Mouse (Mus musculus): Measurements from ENCODE around the gene Ptprn2. TPM values are rescaled to one million over a fixed set of nuclear protein-coding genes. Genes with fewer than 3 reads are reported as not detected.

The Ptprn2 gene
- polyA plus RNA-seq, 1 experiment: 1.2 TPM

GRCm38 (mm10) chr12:116901773-116902172, 416.3 kb downstream of the Ptprn2 start:
- no peaks in the 10 kb centered on the region for H3K36me3 ChIP-seq (ENCODE audit: control insufficient read depth, insufficient read depth, low read length)
- no peak overlapping the region for H3K4me3 ChIP-seq (ENCODE audit: control insufficient read depth, insufficient read depth, low read length)
- WGBS: 92% methylated on average over 3 of the region's 3 CpGs
- no peak for TF ChIP-seq CTCF (IDR thresholded peaks at IDR 0.05; ENCODE audit: borderline replicate concordance, control insufficient read depth, extremely low read depth, insufficient read depth, low read length, poor library complexity)
- no peak for TF ChIP-seq POLR2A (IDR thresholded peaks at IDR 0.05; ENCODE audit: control insufficient read depth, extremely low read depth, insufficient read depth, low read length, poor library complexity)
- H3K4me1 ChIP-seq (replicated peaks; ENCODE audit: control insufficient read depth, insufficient read depth, low read length): no peaks in the 10 kb centered on the region
- H3K27ac ChIP-seq (ENCODE audit: control insufficient read depth, insufficient read depth, low read length): no peak overlapping the region
- H3K27me3 ChIP-seq (ENCODE audit: control insufficient read depth, insufficient read depth, low read length): no peaks in the 10 kb centered on the region
- DNase-seq: no peak

- Histone ChIP-seq H3K4me1 (replicated peaks; ENCODE audit: control insufficient read depth, insufficient read depth, low read length) (no peaks in the 10 kb centered on the region), H3K27me3 (ENCODE audit: control insufficient read depth, insufficient read depth, low read length) (no peaks in the 10 kb centered on the region), H3K27ac (ENCODE audit: control insufficient read depth, insufficient read depth, low read length) (no peak overlapping the region), H3K4me3 (ENCODE audit: control insufficient read depth, insufficient read depth, low read length) (no peak overlapping the region), H3K36me3 (ENCODE audit: control insufficient read depth, insufficient read depth, low read length) (no peaks in the 10 kb centered on the region)
- WGBS: 72% methylated on average over 1 of the region's 1 CpGs
- no peak for TF ChIP-seq POLR2A (IDR thresholded peaks at IDR 0.05; ENCODE audit: control insufficient read depth, extremely low read depth, insufficient read depth, low read length, poor library complexity)
- TF ChIP-seq CTCF (IDR thresholded peaks at IDR 0.05; ENCODE audit: borderline replicate concordance, control insufficient read depth, extremely low read depth, insufficient read depth, low read length, poor library complexity): no peak
- no peak for DNase-seq
These were observed 421.9 kb downstream of the Ptprn2 start for GRCm38 (mm10) chr12:116907424-116907823.

GRCm38 (mm10) chr12:116908668-116909067, 423.1 kb downstream of the Ptprn2 start:
- TF ChIP-seq CTCF (IDR thresholded peaks at IDR 0.05; ENCODE audit: borderline replicate concordance, control insufficient read depth, extremely low read depth, insufficient read depth, low read length, poor library complexity): no peak
- TF ChIP-seq POLR2A (IDR thresholded peaks at IDR 0.05; ENCODE audit: control insufficient read depth, extremely low read depth, insufficient read depth, low read length, poor library complexity): no peak
- Histone ChIP-seq H3K4me1 (replicated peaks; ENCODE audit: control insufficient read depth, insufficient read depth, low read length) (no peaks in the 10 kb centered on the region), H3K27ac (ENCODE audit: control insufficient read depth, insufficient read depth, low read length) (no peak overlapping the region), H3K4me3 (ENCODE audit: control insufficient read depth, insufficient read depth, low read length) (no peak overlapping the region), H3K36me3 (ENCODE audit: control insufficient read depth, insufficient read depth, low read length) (no peaks in the 10 kb centered on the region), H3K27me3 (ENCODE audit: control insufficient read depth, insufficient read depth, low read length) (no peaks in the 10 kb centered on the region)
- no peak for DNase-seq
- 68% methylated on average over 2 of the region's 2 CpGs for WGBS

GRCm38 (mm10) chr12:116916776-116917175, 431.3 kb downstream of the Ptprn2 start:
- no peak for DNase-seq
- no peaks in the 10 kb centered on the region for H3K4me1 ChIP-seq (replicated peaks; ENCODE audit: control insufficient read depth, insufficient read depth, low read length)
- 79% methylated on average over 5 of the region's 5 CpGs for WGBS
- H3K27ac ChIP-seq (ENCODE audit: control insufficient read depth, insufficient read depth, low read length): no peak overlapping the region
- H3K4me3 ChIP-seq (ENCODE audit: control insufficient read depth, insufficient read depth, low read length): no peak overlapping the region
- H3K36me3 ChIP-seq (ENCODE audit: control insufficient read depth, insufficient read depth, low read length): no peaks in the 10 kb centered on the region
- no peaks in the 10 kb centered on the region for H3K27me3 ChIP-seq (ENCODE audit: control insufficient read depth, insufficient read depth, low read length)
- TF ChIP-seq POLR2A (IDR thresholded peaks at IDR 0.05; ENCODE audit: control insufficient read depth, extremely low read depth, insufficient read depth, low read length, poor library complexity): no peak
- TF ChIP-seq CTCF (IDR thresholded peaks at IDR 0.05; ENCODE audit: borderline replicate concordance, control insufficient read depth, extremely low read depth, insufficient read depth, low read length, poor library complexity): no peak

- H3K4me3 ChIP-seq (ENCODE audit: control insufficient read depth, insufficient read depth, low read length): no peak overlapping the region
- no peaks in the 10 kb centered on the region for H3K4me1 ChIP-seq (replicated peaks; ENCODE audit: control insufficient read depth, insufficient read depth, low read length)
- no peak for DNase-seq
- no peaks in the 10 kb centered on the region for H3K27me3 ChIP-seq (ENCODE audit: control insufficient read depth, insufficient read depth, low read length)
- H3K36me3 ChIP-seq (ENCODE audit: control insufficient read depth, insufficient read depth, low read length): no peaks in the 10 kb centered on the region
- H3K27ac ChIP-seq (ENCODE audit: control insufficient read depth, insufficient read depth, low read length): no peak overlapping the region
- TF ChIP-seq POLR2A (IDR thresholded peaks at IDR 0.05; ENCODE audit: control insufficient read depth, extremely low read depth, insufficient read depth, low read length, poor library complexity): no peak
- TF ChIP-seq CTCF (IDR thresholded peaks at IDR 0.05; ENCODE audit: borderline replicate concordance, control insufficient read depth, extremely low read depth, insufficient read depth, low read length, poor library complexity): no peak
- 86% methylated on average over 6 of the region's 6 CpGs for WGBS
These were observed 433.7 kb downstream of the Ptprn2 start for GRCm38 (mm10) chr12:116919185-116919584.

GRCm38 (mm10) chr12:116919691-116920526, 434.4 kb downstream of the Ptprn2 start:
- no peak for DNase-seq
- H3K4me1 ChIP-seq (replicated peaks; ENCODE audit: control insufficient read depth, insufficient read depth, low read length): no peaks in the 10 kb centered on the region
- H3K4me3 ChIP-seq (ENCODE audit: control insufficient read depth, insufficient read depth, low read length): no peak overlapping the region
- no peaks in the 10 kb centered on the region for H3K36me3 ChIP-seq (ENCODE audit: control insufficient read depth, insufficient read depth, low read length)
- no peaks in the 10 kb centered on the region for H3K27me3 ChIP-seq (ENCODE audit: control insufficient read depth, insufficient read depth, low read length)
- 86% methylated on average over 22 of the region's 22 CpGs for WGBS
- no peak overlapping the region for H3K27ac ChIP-seq (ENCODE audit: control insufficient read depth, insufficient read depth, low read length)
- no peak for TF ChIP-seq CTCF (IDR thresholded peaks at IDR 0.05; ENCODE audit: borderline replicate concordance, control insufficient read depth, extremely low read depth, insufficient read depth, low read length, poor library complexity)
- no peak for TF ChIP-seq POLR2A (IDR thresholded peaks at IDR 0.05; ENCODE audit: control insufficient read depth, extremely low read depth, insufficient read depth, low read length, poor library complexity)
